Mouse (Mus musculus) megakaryocyte, embryonic 14.5 days (primary cell): ENCODE measurements around the gene Id2.

Source experiments
- FLI1 ChIP-seq: IDR thresholded peaks from 2 replicates; pipeline ENCODE4 v1.6.1; 2012; ENCODE audit warnings: low read length, inconsistent platforms, mixed read lengths
- GATA1 ChIP-seq: IDR thresholded peaks from 3 replicates; pipeline ENCODE4 v1.6.1; 2012; ENCODE audit warnings: mixed read lengths, low read length, inconsistent platforms, borderline replicate concordance

- TF ChIP-seq FLI1 = no peak
- TF ChIP-seq GATA1 = no peak
Measured at GRCm38 (mm10) chr12:25098561-25099312, 1.8 kb upstream of the Id2 start.
